Mouse (Mus musculus): Measurements from ENCODE around the gene Zbtb22.
A peak's percentile ranks its signal among the peaks of the same experiment; 100 is the strongest.
"Not testable (repeated sequence)": the region's sequence is repeated elsewhere in the genome, so short reads cannot be mapped to it uniquely, and the experiment has no call there.

The Zbtb22 gene

GRCm38 (mm10) chr17:33948090-33948904 is 32.6 kb downstream of the Zbtb22 start:
- no peak for DNase-seq (ENCODE audit: low spot score in 2 of 2)

GRCm38 (mm10) chr17:33948905-33949537 is 33.3 kb downstream of the Zbtb22 start:
- no peak for DNase-seq (ENCODE audit: low spot score in 2 of 2)

GRCm38 (mm10) chr17:33950131-33950625 is 34.5 kb downstream of the Zbtb22 start:
- no peak for DNase-seq (ENCODE audit: low spot score in 2 of 2)

- peak in 1 of 2 experiments; percentile 72 for DNase-seq (ENCODE audit: low spot score in 2 of 2)
These were observed 35.6 kb downstream of the Zbtb22 start, which contains the start of gene B3galt4 for GRCm38 (mm10) chr17:33951021-33951946. TSS of gene B3galt4 (minus strand) at chr17:33951488.

- not testable (repeated sequence) for DNase-seq (ENCODE audit: low spot score in 2 of 2)
These were observed 36.3 kb downstream of the Zbtb22 start for GRCm38 (mm10) chr17:33952015-33952414.

GRCm38 (mm10) chr17:33952879-33953278 is 37.2 kb downstream of the Zbtb22 start:
- DNase-seq (ENCODE audit: low spot score in 2 of 2), result no peak

- DNase-seq (ENCODE audit: low spot score in 2 of 2), result no peak
These were observed 37.6 kb downstream of the Zbtb22 start for GRCm38 (mm10) chr17:33953310-33953709.

- DNase-seq (ENCODE audit: low spot score in 2 of 2), result no peak
These were observed 38.4 kb downstream of the Zbtb22 start for GRCm38 (mm10) chr17:33953961-33954565.

- no peak for DNase-seq (ENCODE audit: low spot score in 2 of 2)
These were observed 39.2 kb downstream of the Zbtb22 start for GRCm38 (mm10) chr17:33954646-33955554.

GRCm38 (mm10) chr17:33955555-33956214 is 40.0 kb downstream of the Zbtb22 start, which contains the start of the genes Vps52 and Rps18:
TSS of gene Vps52 (plus strand) at chr17:33955812.
TSS of gene Rps18 (minus strand) at chr17:33956001.
- peak; percentile 97 to 99 for DNase-seq (ENCODE audit: low spot score in 2 of 2)

GRCm38 (mm10) chr17:33956336-33956735 is 40.6 kb downstream of the Zbtb22 start:
- DNase-seq (ENCODE audit: low spot score in 2 of 2), result no peak

- no peak for DNase-seq (ENCODE audit: low spot score in 2 of 2)
These were observed 41.8 kb downstream of the Zbtb22 start for GRCm38 (mm10) chr17:33957493-33957892.

GRCm38 (mm10) chr17:33958451-33958850 is 42.7 kb downstream of the Zbtb22 start:
- DNase-seq (ENCODE audit: low spot score in 2 of 2), result no peak

- DNase-seq (ENCODE audit: low spot score in 2 of 2), result no peak
These were observed 43.4 kb downstream of the Zbtb22 start for GRCm38 (mm10) chr17:33959135-33959534.

- no peak for DNase-seq (ENCODE audit: low spot score in 2 of 2)
These were observed 44.2 kb downstream of the Zbtb22 start for GRCm38 (mm10) chr17:33959948-33960347.

GRCm38 (mm10) chr17:33962876-33963275 is 47.2 kb downstream of the Zbtb22 start:
- DNase-seq (ENCODE audit: low spot score in 2 of 2), result no peak

GRCm38 (mm10) chr17:33965082-33965845 is 49.6 kb downstream of the Zbtb22 start:
- DNase-seq (ENCODE audit: low spot score in 2 of 2), result no peak

GRCm38 (mm10) chr17:33965846-33966550 is 50.3 kb downstream of the Zbtb22 start:
- no peak for DNase-seq (ENCODE audit: low spot score in 2 of 2)
